Mouse (Mus musculus) intestine, embryonic 14.5 days (tissue): Measurements from ENCODE around the gene Palm2. TPM values are rescaled to one million over a fixed set of nuclear protein-coding genes. Genes with fewer than 3 reads are reported as not detected.

Experiments
- ATAC-seq: fragments of 200-750 bp; cut with Nextera tagmentation; replicated peaks from 2 replicates; pipeline ENCODE4 v1.8.0; 2017; ENCODE audit warnings: low read depth, moderate number of reproducible peaks, moderate TSS enrichment, moderate library complexity; ENCODE audit not compliant: low FRiP score, low TSS enrichment
- DNase-seq: peaks from one replicate; pipeline ENCODE4 v3.0.0-alpha.2; 2018; ENCODE audit warnings: low spot score
- H3K27ac ChIP-seq: fragments of 300-500 bp; sonication (generic); 2 replicates; pipeline ENCODE4 v1.5.1; 2014; ENCODE audit warnings: low read depth, mild to moderate bottlenecking, control low read depth
- H3K27me3 ChIP-seq: fragments of 300-500 bp; sonication (generic); replicated peaks from 2 replicates; pipeline ENCODE4 v1.6.1; 2014; ENCODE audit warnings: low read length, control low read depth; ENCODE audit not compliant: control insufficient read depth, insufficient read depth
- H3K36me3 ChIP-seq: fragments of 300-500 bp; sonication (generic); 2 replicates; pipeline ENCODE4 v1.6.1; 2014; ENCODE audit warnings: low read length, control low read depth; ENCODE audit not compliant: control insufficient read depth, insufficient read depth
- H3K4me1 ChIP-seq: fragments of 300-500 bp; sonication (generic); replicated peaks from 2 replicates; pipeline ENCODE4 v1.6.1; 2014; ENCODE audit warnings: low read length, control low read depth, mixed read lengths; ENCODE audit not compliant: control insufficient read depth, insufficient read depth
- H3K4me2 ChIP-seq: fragments of 300-500 bp; sonication (generic); 2 replicates; pipeline ENCODE4 v1.6.1; 2014; ENCODE audit warnings: low read length
- H3K4me3 ChIP-seq: fragments of 300-500 bp; sonication (generic); 2 replicates; pipeline ENCODE4 v1.5.1; 2014; ENCODE audit warnings: low read depth, low read length, control low read depth, mixed read lengths
- H3K9ac ChIP-seq: fragments of 300-500 bp; sonication (generic); 2 replicates; pipeline ENCODE4 v1.6.1; 2014; ENCODE audit warnings: mild to moderate bottlenecking, low read length
- H3K9me3 ChIP-seq: fragments of 300-500 bp; sonication (generic); 2 replicates; pipeline ENCODE4 v1.6.1; 2016; ENCODE audit warnings: low read length, control low read depth; ENCODE audit not compliant: control insufficient read depth
- WGBS: fragments of 180-500 bp; shearing (Covaris S2); extraction: QIAGEN DNeasy Blood & Tissue Kit; methylation state at CpG from one replicate; pipeline ENCODE4 v1.1.7; 2014; 5-methylcytosine and 5-hydroxymethylcytosine counted together
- polyA plus RNA-seq: library from polyadenylated mRNA; unstranded; fragments of >200 nt; fragmentation: Nextera tagmentation; extraction: Ambion mirVana; gene quantifications from 2 replicates; pipeline ENCODE4 v1.2.1, GENCODE M21; 2014

The Palm2 gene
- polyA plus RNA-seq, 1 experiment from 2014 or later, result 3.8 TPM

DNA sequence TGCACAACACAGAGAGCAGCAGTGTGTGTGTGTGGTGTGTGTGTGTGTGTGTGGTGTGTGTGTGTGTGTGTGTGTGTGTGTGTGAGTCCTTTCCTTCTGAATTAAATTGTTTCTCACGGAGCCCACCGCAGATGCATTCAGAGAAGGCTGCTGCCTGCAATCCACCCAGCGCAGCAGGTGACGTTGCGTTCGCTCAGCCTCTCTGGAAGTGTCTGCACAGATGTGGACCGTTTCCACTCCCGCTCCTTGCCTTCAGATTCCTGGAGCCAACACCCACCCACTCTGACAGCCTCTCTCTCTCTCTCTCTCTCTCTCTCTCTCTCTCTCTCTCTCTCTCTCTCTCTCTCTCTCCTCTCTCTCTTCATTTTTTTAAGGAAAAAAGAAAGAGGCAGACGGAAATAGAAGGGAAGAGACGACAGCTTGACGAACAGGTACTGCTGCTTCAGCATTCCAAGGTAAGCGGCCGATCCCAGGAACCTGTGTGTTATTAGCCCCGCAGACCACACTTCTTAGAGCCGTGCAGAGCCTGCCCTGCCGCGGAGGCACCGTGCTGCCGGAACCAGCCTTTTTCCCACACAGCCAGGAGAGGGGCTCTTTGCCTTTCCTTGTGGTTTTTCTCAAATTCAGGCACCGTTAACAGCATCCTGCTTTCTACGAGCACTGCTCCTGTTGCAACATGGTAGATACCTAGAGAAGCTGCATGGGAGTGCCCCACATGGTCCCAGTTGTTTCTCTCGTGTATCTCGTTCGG is 203.8 kb downstream of the Palm2 start:
- WGBS, result 17% methylated on average over 24 of the region's 24 CpGs
- ATAC-seq (0 out of 2 replicates have a peak, but pooled peaks have one; percentile 53), DNase-seq (peak; percentile 64)
- no peak overlapping the region for H3K9ac ChIP-seq
- peak overlapping the region; percentile 54 for H3K4me2 ChIP-seq
- peak overlapping the region; percentile 21 for H3K4me3 ChIP-seq
- no peaks in the 10 kb centered on the region for H3K36me3 ChIP-seq
- H3K9me3 ChIP-seq, result no peaks in the 10 kb centered on the region
- H3K4me1 ChIP-seq, result no peaks in the 10 kb centered on the region; the same call in 1 of the 2 replicates
- no peak overlapping the region for H3K27ac ChIP-seq
- H3K27me3 ChIP-seq, result no peaks in the 10 kb centered on the region

DNA sequence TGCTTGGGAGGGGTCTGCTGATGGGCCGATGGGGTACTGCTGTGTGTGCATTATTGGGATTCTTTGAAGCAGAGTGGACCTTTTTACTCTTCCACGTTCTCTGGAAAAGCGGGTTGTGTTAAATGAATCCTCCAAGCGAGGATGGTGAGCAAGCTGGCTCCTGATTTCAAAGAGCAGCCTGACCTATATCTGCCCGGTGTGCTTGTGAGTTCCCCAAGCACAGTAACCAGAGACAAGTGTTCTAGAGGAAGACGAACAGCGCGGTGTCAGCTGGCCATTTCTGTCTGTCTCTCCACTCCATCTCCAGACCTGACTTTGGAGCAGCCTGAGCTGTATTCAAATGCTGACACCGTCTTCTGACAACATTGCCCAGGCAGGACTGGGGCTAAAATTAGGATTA is 204.9 kb downstream of the Palm2 start:
- Histone ChIP-seq H3K4me3 (no peak overlapping the region), H3K36me3 (no peaks in the 10 kb centered on the region), H3K27ac (no peak overlapping the region), H3K4me1 (no peaks in the 10 kb centered on the region; the same call in 1 of the 2 replicates), H3K4me2 (no peak overlapping the region), H3K9ac (no peak overlapping the region), H3K27me3 (no peaks in the 10 kb centered on the region), H3K9me3 (no peaks in the 10 kb centered on the region)
- DNase-seq (no peak), ATAC-seq (no peak)
- WGBS, result 77% methylated on average over 9 of the region's 9 CpGs

DNA sequence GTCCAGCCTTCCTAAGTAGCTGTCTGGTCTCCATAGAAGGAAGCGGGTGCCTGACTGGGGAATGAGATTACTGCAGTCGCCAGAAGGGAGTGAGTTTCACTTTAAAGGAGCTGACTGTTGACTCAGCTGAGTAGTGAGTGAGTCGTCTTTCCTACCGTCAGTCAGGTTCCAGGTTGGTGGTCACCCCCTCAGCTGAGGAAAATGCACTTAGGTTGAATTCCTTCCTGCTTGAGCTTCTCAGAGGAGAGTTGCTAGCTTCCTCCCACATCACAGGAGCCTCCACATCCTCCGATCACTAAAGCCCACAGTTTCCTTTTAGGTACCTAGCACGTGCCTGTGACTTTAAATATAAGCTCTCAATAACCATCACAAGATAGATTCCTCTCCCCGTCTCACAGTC is 206.2 kb downstream of the Palm2 start:
- Histone ChIP-seq H3K9ac (no peak overlapping the region), H3K27me3 (no peaks in the 10 kb centered on the region), H3K36me3 (no peaks in the 10 kb centered on the region), H3K9me3 (no peaks in the 10 kb centered on the region), H3K4me3 (no peak overlapping the region), H3K4me1 (no peaks in the 10 kb centered on the region; the same call in 1 of the 2 replicates), H3K4me2 (no peak overlapping the region), H3K27ac (no peak overlapping the region)
- 37% methylated on average over 7 of the region's 7 CpGs for WGBS
- DNase-seq, result no peak
- no peak for ATAC-seq

DNA sequence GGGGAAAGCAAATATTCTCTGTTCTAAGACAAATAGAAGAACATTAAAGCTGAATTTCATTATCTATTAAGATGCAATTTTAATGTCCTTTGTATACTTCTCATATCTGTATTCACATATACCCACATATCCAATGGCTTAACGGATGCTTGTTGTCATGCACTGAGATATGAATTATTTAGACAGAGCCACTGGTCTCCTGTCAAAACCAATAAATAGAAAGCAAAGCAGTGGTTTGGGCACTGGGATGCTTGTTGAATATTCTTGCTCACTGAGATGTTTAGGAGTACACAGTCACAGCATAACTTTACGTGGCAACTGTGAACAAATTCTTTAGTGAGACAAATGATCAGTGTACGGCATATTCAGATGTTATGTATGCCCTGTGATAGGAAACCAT is 206.9 kb downstream of the Palm2 start:
- Histone ChIP-seq H3K9me3 (no peaks in the 10 kb centered on the region), H3K27me3 (no peaks in the 10 kb centered on the region), H3K4me2 (no peak overlapping the region), H3K4me3 (no peak overlapping the region), H3K27ac (no peak overlapping the region), H3K36me3 (no peaks in the 10 kb centered on the region), H3K4me1 (no peaks in the 10 kb centered on the region; the same call in 1 of the 2 replicates), H3K9ac (no peak overlapping the region)
- DNase-seq, result no peak
- ATAC-seq, result no peak
- WGBS, result 80% methylated on average over 3 of the region's 3 CpGs

DNA sequence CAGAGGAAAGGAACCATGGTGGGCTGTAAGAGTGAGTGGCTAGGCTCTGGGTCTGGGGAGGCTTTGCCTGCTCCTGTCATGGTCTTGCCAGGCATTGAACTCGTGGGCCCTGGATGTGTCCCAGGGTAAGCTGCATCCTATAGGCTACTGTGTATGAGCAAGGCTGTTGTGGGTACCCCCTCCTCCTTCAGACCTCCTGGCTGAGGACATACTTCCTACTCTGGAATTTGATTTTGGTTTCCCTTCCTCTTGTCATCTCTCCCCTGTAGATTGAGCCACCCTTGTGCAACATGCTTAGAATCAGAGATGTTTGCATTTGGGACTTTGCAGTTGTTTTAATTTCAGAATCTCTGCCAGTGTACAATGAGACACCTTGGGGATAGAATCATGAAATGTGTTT is 216.9 kb downstream of the Palm2 start:
- no peak overlapping the region for H3K4me3 ChIP-seq
- H3K36me3 ChIP-seq, result 0 out of 2 replicates have a peak, but pooled peaks cover 8% of the 10 kb centered on the region
- no peaks in the 10 kb centered on the region for H3K27me3 ChIP-seq
- H3K27ac ChIP-seq, result no peak overlapping the region
- 79% methylated on average over 1 of the region's 1 CpGs for whole genome bisulfite sequencing
- no peak for ATAC-seq
- H3K4me1 ChIP-seq, result no peaks in the 10 kb centered on the region
- DNase-seq, result no peak
- no peaks in the 10 kb centered on the region for H3K9me3 ChIP-seq
- no peak overlapping the region for H3K4me2 ChIP-seq
- H3K9ac ChIP-seq, result no peak overlapping the region

DNA sequence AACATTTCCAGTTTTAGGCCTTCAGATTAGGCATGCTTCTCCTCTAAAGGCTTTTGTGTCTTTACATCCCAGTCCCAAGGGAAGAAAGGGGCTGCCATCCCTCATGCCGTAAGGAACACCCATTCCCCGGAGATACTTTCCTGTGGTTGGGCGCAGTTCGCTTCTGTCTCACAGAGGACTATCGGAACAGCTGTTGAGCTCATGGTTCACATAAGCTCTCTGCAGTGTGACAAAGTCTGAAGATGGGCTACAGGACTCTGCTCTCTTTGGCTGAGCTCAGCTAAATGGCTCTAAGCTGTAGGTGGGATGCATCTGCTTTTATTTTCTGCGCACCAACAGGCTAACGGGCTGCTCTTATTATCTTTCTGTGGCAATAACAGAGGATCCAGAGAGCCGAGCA is 217.5 kb downstream of the Palm2 start:
- WGBS, result 89% methylated on average over 8 of the region's 8 CpGs
- no peaks in the 10 kb centered on the region for H3K9me3 ChIP-seq
- H3K27me3 ChIP-seq, result no peaks in the 10 kb centered on the region
- no peak overlapping the region for H3K4me2 ChIP-seq
- no peak overlapping the region for H3K27ac ChIP-seq
- no peak for ATAC-seq
- H3K4me3 ChIP-seq, result no peak overlapping the region
- DNase-seq, result no peak
- H3K9ac ChIP-seq, result no peak overlapping the region
- H3K36me3 ChIP-seq, result 0 out of 2 replicates have a peak, but pooled peaks cover 8% of the 10 kb centered on the region
- no peaks in the 10 kb centered on the region for H3K4me1 ChIP-seq

DNA sequence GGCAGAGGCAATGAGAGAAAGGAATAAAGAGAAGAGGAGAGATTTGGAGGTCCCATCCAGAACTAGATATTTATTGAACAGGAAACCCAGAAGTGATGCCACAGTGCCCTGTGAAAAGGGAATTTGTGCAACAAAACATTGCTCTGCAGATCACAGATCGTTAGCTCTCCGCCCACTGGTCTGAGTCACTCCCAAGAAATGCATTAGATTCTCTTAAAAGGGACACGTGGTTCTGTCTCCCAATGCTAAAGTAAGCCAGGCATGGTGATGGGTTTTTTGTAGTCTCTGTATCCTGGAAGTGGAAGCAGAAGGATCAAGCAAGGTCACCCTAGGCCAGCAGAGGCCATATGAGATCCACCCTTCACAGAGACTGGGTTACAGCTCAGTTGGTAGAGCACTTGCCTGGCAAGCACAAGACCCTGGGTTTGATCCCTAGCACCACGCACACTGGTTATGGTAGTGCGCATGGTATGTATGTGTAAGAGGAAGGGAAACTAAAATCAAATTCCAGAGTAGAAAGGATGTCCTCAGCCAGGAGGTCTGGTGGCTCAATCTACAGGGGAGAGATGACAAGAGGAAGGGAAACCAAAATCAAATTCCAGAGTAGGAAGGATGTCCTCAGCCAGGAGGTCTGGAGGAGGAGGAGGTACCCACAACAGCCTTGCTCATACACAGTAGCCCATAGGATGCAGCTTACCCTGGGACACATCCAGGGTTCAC is 218.3 kb downstream of the Palm2 start:
- no peak for ATAC-seq
- H3K27me3 ChIP-seq, result no peaks in the 10 kb centered on the region
- DNase-seq, result no peak
- H3K4me2 ChIP-seq, result no peak overlapping the region
- no peaks in the 10 kb centered on the region for H3K9me3 ChIP-seq
- H3K36me3 ChIP-seq, result peaks cover 10% of the 10 kb centered on the region; the same call in 1 of the 2 replicates
- no peak overlapping the region for H3K9ac ChIP-seq
- H3K4me1 ChIP-seq, result no peaks in the 10 kb centered on the region
- no peak overlapping the region for H3K4me3 ChIP-seq
- 75% methylated on average over 5 of the region's 5 CpGs for WGBS
- H3K27ac ChIP-seq, result no peak overlapping the region

DNA sequence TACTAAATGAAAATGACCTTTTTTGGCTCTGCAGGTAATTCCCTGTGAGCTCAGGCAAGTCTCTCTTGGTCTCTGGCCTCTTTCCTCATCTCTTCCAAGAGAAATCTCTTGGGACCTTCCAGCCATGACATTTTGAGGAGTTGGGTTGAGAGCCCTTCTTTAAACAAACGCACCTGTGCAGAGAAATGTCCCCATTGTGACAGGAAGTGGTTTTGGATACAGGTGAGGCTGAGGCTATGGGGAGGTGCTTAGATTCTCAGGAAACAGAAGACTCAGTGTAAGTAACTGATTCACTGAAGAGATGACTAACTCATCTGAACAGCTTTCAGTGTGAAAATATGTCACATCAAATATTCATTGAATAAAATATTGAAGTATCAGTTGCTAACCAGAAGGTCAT is 221.9 kb downstream of the Palm2 start:
- Histone ChIP-seq H3K9me3 (no peaks in the 10 kb centered on the region), H3K4me3 (no peak overlapping the region), H3K27me3 (no peaks in the 10 kb centered on the region), H3K9ac (no peak overlapping the region), H3K4me1 (peaks cover 4% of the 10 kb centered on the region; the same call in 1 of the 2 replicates), H3K27ac (no peak overlapping the region), H3K4me2 (no peak overlapping the region), H3K36me3 (peaks cover 6% of the 10 kb centered on the region; the same call in 1 of the 2 replicates)
- ATAC-seq, result no peak
- 80% methylated on average over 1 of the region's 1 CpGs for WGBS
- no peak for DNase-seq
